Mouse (Mus musculus) intestine, postnatal 0 days (tissue): ENCODE measurements at regions not wholly inside any gene's neighbourhood (a gene's known extent, or its start where the extent isn't known, plus 50 kb on each side); places are given as distances from the start of the nearest gene placed in this dataset.

Experiments
- ATAC-seq: fragments of 200-750 bp; cut with Nextera tagmentation; 2 replicates; pipeline ENCODE4 v1.8.0; 2017; ENCODE audit warnings: mild to moderate bottlenecking, moderate TSS enrichment, moderate library complexity
- H3K27ac ChIP-seq: fragments of 300-500 bp; sonication (generic); 2 replicates; pipeline ENCODE4 v1.5.1; 2014; ENCODE audit warnings: mild to moderate bottlenecking, low read depth, low read length, moderate library complexity
- H3K27me3 ChIP-seq: fragments of 300-500 bp; sonication (generic); replicated peaks from 2 replicates; pipeline ENCODE4 v1.6.1; 2014; ENCODE audit warnings: low read length, mixed read lengths; ENCODE audit not compliant: control insufficient read depth, insufficient read depth
- H3K36me3 ChIP-seq: fragments of 300-500 bp; sonication (generic); 2 replicates; pipeline ENCODE4 v1.6.1; 2014; ENCODE audit warnings: mild to moderate bottlenecking, moderate library complexity; ENCODE audit not compliant: control insufficient read depth, insufficient read depth
- H3K4me1 ChIP-seq: fragments of 300-500 bp; sonication (generic); replicated peaks from 2 replicates; pipeline ENCODE4 v1.6.1; 2014; ENCODE audit warnings: antibody characterized with exemption, low read length, mixed read lengths; ENCODE audit not compliant: control insufficient read depth, insufficient read depth
- H3K4me2 ChIP-seq: fragments of 300-500 bp; sonication (generic); replicated peaks from 2 replicates; pipeline ENCODE4 v1.6.1; 2014; ENCODE audit warnings: low read depth, mild to moderate bottlenecking, moderate library complexity
- H3K4me3 ChIP-seq: fragments of 300-500 bp; sonication (generic); 2 replicates; pipeline ENCODE4 v1.5.1; 2014; ENCODE audit warnings: low read depth, low read length
- H3K9ac ChIP-seq: fragments of 300-500 bp; sonication (generic); 2 replicates; pipeline ENCODE4 v1.6.1; 2014; ENCODE audit warnings: mild to moderate bottlenecking, low read depth, low read length
- H3K9me3 ChIP-seq: fragments of 300-500 bp; sonication (generic); 2 replicates; pipeline ENCODE4 v1.6.1; 2016; ENCODE audit warnings: mixed run types; ENCODE audit not compliant: control insufficient read depth
- CTCF ChIP-seq: sonication (generic); IDR thresholded peaks from 2 replicates; pipeline ENCODE4 v1.5.1; 2016; ENCODE audit warnings: low read depth, mild to moderate bottlenecking, control low read depth, antibody characterized with exemption, moderate library complexity
- WGBS: fragments of 180-500 bp; shearing (Covaris S2); extraction: QIAGEN DNeasy Blood & Tissue Kit; methylation state at CpG from one replicate; pipeline ENCODE4 v1.1.7; 2014; 5-methylcytosine and 5-hydroxymethylcytosine counted together

- Histone ChIP-seq H3K27ac (no peak overlapping the region), H3K9me3 (no peaks in the 10 kb centered on the region), H3K9ac (no peak overlapping the region), H3K27me3 (no peaks in the 10 kb centered on the region), H3K4me2 (no peak overlapping the region), H3K4me1 (0 out of 2 replicates have a peak, but pooled peaks cover 10% of the 10 kb centered on the region), H3K36me3 (no peaks in the 10 kb centered on the region), H3K4me3 (no peak overlapping the region)
- ATAC-seq, result no peak
- 49% methylated on average over 2 of the region's 2 CpGs for WGBS
- TF ChIP-seq CTCF, result no peak
Observed at GRCm38 (mm10) chr9:120763802-120764201, 165.2 kb upstream of the Ctnnb1 start.

DNA sequence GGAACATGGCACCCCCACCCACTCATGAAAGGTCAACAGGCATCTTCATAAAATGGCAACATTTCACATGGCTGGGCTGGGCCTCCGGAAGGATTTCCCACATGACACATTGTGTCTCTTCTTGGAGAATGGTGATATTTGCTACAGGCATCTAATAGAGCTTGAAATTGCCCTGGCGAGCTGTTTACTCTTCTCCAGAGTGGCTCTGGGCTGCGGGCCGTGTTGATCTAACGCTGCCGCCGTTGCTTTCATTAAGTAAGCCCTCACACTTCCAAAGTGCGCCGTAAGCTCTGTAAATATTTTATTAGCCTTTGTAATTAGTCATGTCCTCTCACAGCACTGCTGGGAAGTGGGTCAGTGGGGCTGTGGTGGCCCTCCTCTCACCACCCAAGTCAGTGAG is 164.4 kb upstream of the Ctnnb1 start:
- no peak for ATAC-seq
- Histone ChIP-seq H3K36me3 (no peaks in the 10 kb centered on the region), H3K4me1 (0 out of 2 replicates have a peak, but pooled peaks cover 9% of the 10 kb centered on the region), H3K4me2 (no peak overlapping the region), H3K27me3 (no peaks in the 10 kb centered on the region), H3K4me3 (no peak overlapping the region), H3K27ac (no peak overlapping the region), H3K9ac (no peak overlapping the region), H3K9me3 (no peaks in the 10 kb centered on the region)
- WGBS, result 31% methylated on average over 9 of the region's 9 CpGs
- no peak for TF ChIP-seq CTCF

DNA sequence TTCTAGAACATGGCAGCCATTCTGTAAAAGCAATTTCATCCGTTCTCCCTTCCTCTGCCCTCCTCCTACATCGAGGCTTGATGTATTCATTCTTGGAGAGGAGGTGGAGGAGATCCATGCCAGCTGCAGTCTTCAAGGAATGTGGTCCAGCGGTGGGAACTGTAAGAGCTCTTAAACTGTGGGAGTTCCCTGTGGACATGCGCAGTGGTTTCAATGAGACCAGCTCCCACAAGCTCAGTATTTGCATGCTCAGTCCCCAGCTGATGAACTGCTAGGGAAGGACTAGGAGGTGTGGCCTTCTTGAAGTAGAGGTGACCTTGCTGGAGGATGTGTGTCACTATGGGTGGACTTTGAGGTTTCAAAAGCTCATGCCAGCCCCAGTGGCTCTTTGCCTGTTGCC is 163.7 kb upstream of the Ctnnb1 start:
- TF ChIP-seq CTCF, result no peak
- H3K9ac ChIP-seq, result no peak overlapping the region
- peak; percentile 14; the same call in 1 of the 2 replicates for ATAC-seq
- H3K4me1 ChIP-seq, result 0 out of 2 replicates have a peak, but pooled peaks cover 4% of the 10 kb centered on the region
- WGBS, result 75% methylated on average over 4 of the region's 4 CpGs
- H3K27me3 ChIP-seq, result no peaks in the 10 kb centered on the region
- no peaks in the 10 kb centered on the region for H3K36me3 ChIP-seq
- H3K4me2 ChIP-seq, result no peak overlapping the region
- no peaks in the 10 kb centered on the region for H3K9me3 ChIP-seq
- no peak overlapping the region for H3K27ac ChIP-seq
- no peak overlapping the region for H3K4me3 ChIP-seq

DNA sequence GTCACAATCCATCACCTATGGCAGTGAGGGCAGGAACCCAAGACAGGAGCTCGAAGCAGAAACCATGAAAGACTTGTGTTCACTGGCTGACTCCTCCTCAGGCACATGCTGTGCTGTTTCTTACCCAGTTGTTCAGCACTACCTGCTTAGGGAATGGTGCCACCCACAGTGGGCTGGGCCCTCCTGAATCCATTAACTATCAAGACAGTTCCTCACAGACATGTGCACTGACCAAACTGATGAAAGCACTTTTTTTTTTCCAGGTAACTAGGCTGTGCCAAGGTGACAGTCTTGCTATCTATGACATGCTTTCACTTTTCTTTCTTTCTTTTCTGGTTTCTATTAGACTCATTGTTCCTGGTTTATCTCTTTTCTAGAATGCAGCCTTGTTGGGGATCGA is 162.1 kb upstream of the Ctnnb1 start:
- WGBS, result 78% methylated on average over 2 of the region's 2 CpGs
- no peak overlapping the region for H3K27ac ChIP-seq
- no peak overlapping the region for H3K4me2 ChIP-seq
- H3K36me3 ChIP-seq, result no peaks in the 10 kb centered on the region
- no peak overlapping the region for H3K9ac ChIP-seq
- H3K4me3 ChIP-seq, result no peak overlapping the region
- no peak for ATAC-seq
- TF ChIP-seq CTCF, result no peak
- H3K4me1 ChIP-seq, result peaks cover 9% of the 10 kb centered on the region
- H3K9me3 ChIP-seq, result no peaks in the 10 kb centered on the region
- no peaks in the 10 kb centered on the region for H3K27me3 ChIP-seq

DNA sequence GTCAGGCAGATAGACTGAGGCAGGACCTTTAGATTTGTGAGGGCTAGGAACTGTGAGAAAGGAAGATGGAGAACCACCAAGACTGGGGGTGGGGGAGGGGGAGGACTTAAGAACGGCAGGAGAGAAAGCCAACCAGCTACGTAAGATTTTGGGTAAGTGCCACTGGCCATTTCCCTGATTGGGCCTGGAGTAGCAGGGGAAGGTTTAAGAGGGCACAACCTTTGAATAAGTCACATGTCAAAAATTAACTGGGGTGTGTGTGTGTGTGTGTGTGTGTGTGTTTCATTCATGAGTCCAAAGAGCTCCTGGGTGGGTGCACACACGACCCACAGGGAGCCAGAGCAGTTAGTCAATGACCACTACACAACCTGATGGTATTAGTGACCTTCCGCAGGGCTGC is 161.6 kb upstream of the Ctnnb1 start:
- Histone ChIP-seq H3K9ac (no peak overlapping the region), H3K27me3 (no peaks in the 10 kb centered on the region), H3K27ac (no peak overlapping the region), H3K9me3 (no peaks in the 10 kb centered on the region), H3K36me3 (no peaks in the 10 kb centered on the region), H3K4me1 (peaks cover 12% of the 10 kb centered on the region), H3K4me2 (no peak overlapping the region), H3K4me3 (no peak overlapping the region)
- TF ChIP-seq CTCF, result no peak
- WGBS, result 90% methylated on average over 4 of the region's 4 CpGs
- ATAC-seq, result no peak

DNA sequence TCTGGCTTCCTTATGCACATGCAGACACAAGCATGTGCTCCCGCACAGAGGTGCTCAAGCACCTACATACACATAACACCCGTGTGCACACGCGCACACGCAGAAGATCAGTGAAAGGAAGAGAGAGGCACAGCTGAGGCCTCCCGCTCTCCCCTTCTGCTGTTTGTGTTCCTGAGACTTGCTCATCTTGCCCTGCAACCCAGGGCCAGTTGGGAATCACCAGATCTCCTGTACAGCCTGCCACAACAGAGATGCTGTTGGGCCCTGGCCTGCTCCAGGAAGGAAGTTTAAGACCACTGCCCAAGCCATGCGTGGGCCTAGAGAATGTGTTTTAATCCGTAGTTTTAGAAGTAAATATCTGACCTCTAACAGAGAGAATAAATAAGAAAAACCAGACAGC is 160.0 kb upstream of the Ctnnb1 start:
- peaks cover 10% of the 10 kb centered on the region for H3K4me1 ChIP-seq

GRCm38 (mm10) chr9:120769679-120770078 is 159.3 kb upstream of the Ctnnb1 start:
- Histone ChIP-seq H3K9ac (no peak overlapping the region), H3K4me3 (no peak overlapping the region), H3K9me3 (no peaks in the 10 kb centered on the region), H3K4me1 (peaks cover 9% of the 10 kb centered on the region), H3K4me2 (no peak overlapping the region), H3K36me3 (no peaks in the 10 kb centered on the region), H3K27ac (0 out of 2 replicates have a peak overlapping the region, but pooled peaks have one; percentile 35), H3K27me3 (no peaks in the 10 kb centered on the region)
- WGBS, result 41% methylated on average over 7 of the region's 7 CpGs
- TF ChIP-seq CTCF, result no peak
- ATAC-seq, result no peak

More for the DNA sequence above, 160.0 kb upstream of the Ctnnb1 start:
- no peak for ATAC-seq
- Histone ChIP-seq H3K4me2 (no peak overlapping the region), H3K9ac (no peak overlapping the region), H3K4me3 (no peak overlapping the region), H3K27ac (no peak overlapping the region), H3K9me3 (no peaks in the 10 kb centered on the region), H3K36me3 (no peaks in the 10 kb centered on the region), H3K27me3 (no peaks in the 10 kb centered on the region)
- TF ChIP-seq CTCF, result no peak
- WGBS, result 68% methylated on average over 8 of the region's 8 CpGs
